In genomic region chr9:106821050-106821617, GRCm38 (mm10) we compare ENCODE assay signal across 8 mouse cellular contexts. TPM values are rescaled to one million over a fixed set of nuclear protein-coding genes. Genes with fewer than 3 reads are reported as not detected.
DNase-seq lines count a peak whose midpoint lies in the region; ATAC-seq lines count a peak whose summit lies in the region.

No protein-coding gene starts in this region.

- H3K9me3 ChIP-seq in heart, embryonic 13.5 days: no peaks in the 10 kb centered on the region
- no peaks in the 10 kb centered on the region for H3K9me3 ChIP-seq in liver, embryonic 12.5 days (replicated peaks)
- H3K9me3 ChIP-seq in stomach, embryonic 14.5 days (ENCODE audit: control insufficient read depth, low read depth, low read length): no peaks in the 10 kb centered on the region

- H3K4me3 ChIP-seq in heart, embryonic 13.5 days: peak overlapping the region; percentile 99
- peak overlapping the region; percentile 100 for H3K4me3 ChIP-seq in liver, embryonic 12.5 days
- peak overlapping the region; percentile 96 for H3K4me3 ChIP-seq in stomach, embryonic 14.5 days (ENCODE audit: low read depth, low read length)

- H3K27me3 ChIP-seq in heart, embryonic 13.5 days (replicated peaks): no peaks in the 10 kb centered on the region
- H3K27me3 ChIP-seq in liver, embryonic 12.5 days (replicated peaks): no peaks in the 10 kb centered on the region
- no peaks in the 10 kb centered on the region for H3K27me3 ChIP-seq in stomach, embryonic 14.5 days (ENCODE audit: control insufficient read depth, insufficient read depth, low read length)

- no peak for ATAC-seq in heart, embryonic 13.5 days (ENCODE audit: extremely low read depth, insufficient number of reproducible peaks, low FRiP score, low TSS enrichment)
- no peak for ATAC-seq in liver, embryonic 12.5 days
- ATAC-seq in stomach, embryonic 14.5 days (ENCODE audit: insufficient number of reproducible peaks, insufficient read depth, low FRiP score, low read depth): no peak
- no peak for ATAC-seq in granulocyte monocyte progenitor cell, adult 5-6 weeks (replicated peaks; ENCODE audit: poor library complexity, severe bottlenecking)

- H3K4me2 ChIP-seq in heart, embryonic 13.5 days: peak overlapping the region; percentile 74
- H3K4me2 ChIP-seq in liver, embryonic 12.5 days: peak overlapping the region; percentile 67
- peak overlapping the region; percentile 33 for H3K4me2 ChIP-seq in stomach, embryonic 14.5 days (replicated peaks; ENCODE audit: low read depth, low read length)

- H3K36me3 ChIP-seq in heart, embryonic 13.5 days: no peaks in the 10 kb centered on the region
- peaks cover 8% of the 10 kb centered on the region; the same call in 1 of the 2 replicates for H3K36me3 ChIP-seq in liver, embryonic 12.5 days
- no peaks in the 10 kb centered on the region; the same call in 1 of the 2 replicates for H3K36me3 ChIP-seq in stomach, embryonic 14.5 days (ENCODE audit: control insufficient read depth, insufficient read depth, low read length)

- H3K27ac ChIP-seq in heart, embryonic 13.5 days (replicated peaks): peak overlapping the region; percentile 96
- peak overlapping the region; percentile 57 for H3K27ac ChIP-seq in liver, embryonic 12.5 days
- no peak overlapping the region for H3K27ac ChIP-seq in stomach, embryonic 14.5 days (ENCODE audit: low read length)

- DNase-seq in layer of hippocampus, postnatal 14 days (ENCODE audit: low spot score in 2 of 2): peak; percentile 4 to 8
- DNase-seq in layer of hippocampus, adult 9-11 months: no peak
- peak; percentile 21 for DNase-seq in c-Kit-negative CD71-positive TER-119-positive erythroid progenitor cells, embryonic 14.5 days (ENCODE audit: low read depth, low spot score)
- no peak for DNase-seq in left cerebral cortex, adult 11 months (ENCODE audit: low spot score)

- H3K4me1 ChIP-seq in heart, embryonic 13.5 days: peaks cover 9% of the 10 kb centered on the region
- peaks cover 22% of the 10 kb centered on the region for H3K4me1 ChIP-seq in liver, embryonic 12.5 days
- H3K4me1 ChIP-seq in stomach, embryonic 14.5 days (ENCODE audit: control insufficient read depth, insufficient read depth, low read length): no peaks in the 10 kb centered on the region

- peak overlapping the region; percentile 82 for H3K9ac ChIP-seq in heart, embryonic 13.5 days
- H3K9ac ChIP-seq in liver, embryonic 12.5 days: peak overlapping the region; percentile 67
- H3K9ac ChIP-seq in stomach, embryonic 14.5 days (replicated peaks; ENCODE audit: low read depth, low read length): no peak overlapping the region; the same call in 1 of the 2 replicates

- WGBS in heart, embryonic 13.5 days: 36% methylated on average over 15 of the region's 15 CpGs
- WGBS in liver, embryonic 12.5 days (ENCODE audit: insufficient replicate concordance): 31% methylated on average over 15 of the region's 15 CpGs
- 49% methylated on average over 15 of the region's 15 CpGs for WGBS in stomach, embryonic 14.5 days

RNA-seq across cellular contexts. Expression of gene Dcaf1, which starts 0.5 kb away (rescaled TPM):
- total RNA-seq in layer of hippocampus, postnatal 14 days (2021): 10 to 100 TPM; 20.8 to 27.4 TPM
- polyA plus RNA-seq in heart, embryonic 13.5 days (2015; fragmentation: Nextera tagmentation; extraction: Ambion mirVana): 12.8 and 15.6 TPM in 2 replicates
- 18.6 and 19.3 TPM in 2 replicates for polyA plus RNA-seq in liver, embryonic 12.5 days (2016; fragmentation: Nextera tagmentation; extraction: Ambion mirVana)
- 20.6 and 27.2 TPM in 2 replicates for polyA plus RNA-seq in stomach, embryonic 14.5 days (2014; fragmentation: Nextera tagmentation; extraction: Ambion mirVana)
- total RNA-seq in granulocyte monocyte progenitor cell, adult 5-6 weeks (2014; fragmentation: Nextera tagmentation): 35.2 and 55.7 TPM in 2 replicates
- total RNA-seq in granulocyte monocyte progenitor cell, adult 5-6 weeks (2017): 51.8 and 62.1 TPM in 2 replicates

RNA-seq across cellular contexts. Expression of gene Rad54l2, which starts 32.1 kb away (rescaled TPM):
- 10 to 100 TPM; 18.7 to 20.5 TPM for total RNA-seq in layer of hippocampus, postnatal 14 days (2021)
- 4.1 and 4.2 TPM in 2 replicates for polyA plus RNA-seq in heart, embryonic 13.5 days (2015; fragmentation: Nextera tagmentation; extraction: Ambion mirVana)
- polyA plus RNA-seq in liver, embryonic 12.5 days (2016; fragmentation: Nextera tagmentation; extraction: Ambion mirVana): 3.9 and 4.0 TPM in 2 replicates
- 5.6 and 6.6 TPM in 2 replicates for polyA plus RNA-seq in stomach, embryonic 14.5 days (2014; fragmentation: Nextera tagmentation; extraction: Ambion mirVana)
- total RNA-seq in granulocyte monocyte progenitor cell, adult 5-6 weeks (2014; fragmentation: Nextera tagmentation): 11.9 and 13.2 TPM in 2 replicates
- total RNA-seq in granulocyte monocyte progenitor cell, adult 5-6 weeks (2017): 11.4 and 24.9 TPM in 2 replicates

Comparison
In these comparisons a context has a peak if more than half of its experiments do, and no peak if none do; other contexts are left out.
1. DNase-seq: peak in layer of hippocampus, postnatal 14 days (2 of 2) and c-Kit-negative CD71-positive TER-119-positive erythroid progenitor cells, embryonic 14.5 days (single experiment); none in layer of hippocampus, adult 9-11 months (single experiment) and left cerebral cortex, adult 11 months (single experiment).
2. Peak in every context shown above with its lines, with median percentiles within 50 percentile points of each other: H3K4me2 ChIP-seq and H3K4me3 ChIP-seq.